Mouse (Mus musculus) C2C12 (cell line): ENCODE results near the gene Pappa2. TPM values are rescaled to one million over a fixed set of nuclear protein-coding genes. Genes with fewer than 3 reads are reported as not detected.

Experiments used
- H3K27me3 ChIP-seq: one replicate; pipeline ENCODE4 v1.6.1; 2011; ENCODE audit not compliant: control insufficient read depth, insufficient read depth, insufficient read length
- H3K36me3 ChIP-seq: one replicate; pipeline ENCODE4 v1.6.1; 2011; ENCODE audit not compliant: control insufficient read depth, insufficient read depth
- H3K4me3 ChIP-seq: one replicate; pipeline ENCODE4 v1.5.1; 2011; ENCODE audit warnings: mild to moderate bottlenecking, control low read depth; ENCODE audit not compliant: poor library complexity, insufficient read depth, severe bottlenecking
- H3K79me2 ChIP-seq: one replicate; pipeline ENCODE4 v1.6.1; 2011; ENCODE audit not compliant: control insufficient read depth, insufficient read depth
- H3K79me3 ChIP-seq: one replicate; pipeline ENCODE4 v1.6.1; 2011; ENCODE audit warnings: low read depth, control low read depth
- H3ac ChIP-seq: one replicate; pipeline ENCODE3; 2011; ENCODE audit warnings: low read depth; ENCODE audit not compliant: control insufficient read depth, insufficient read length
- CEBPB ChIP-seq: IDR thresholded peaks from one replicate; pipeline ENCODE4 v1.6.1; 2011; ENCODE audit warnings: low read depth, mild to moderate bottlenecking, control low read depth, moderate library complexity
- CTCF ChIP-seq: IDR thresholded peaks from one replicate; pipeline ENCODE4 v1.5.1; 2011; ENCODE audit not compliant: control insufficient read depth, insufficient read depth, insufficient read length
- FOSL1 ChIP-seq: IDR thresholded peaks from one replicate; pipeline ENCODE4 v1.8.0; 2011; ENCODE audit warnings: mild to moderate bottlenecking, low read length; ENCODE audit not compliant: poor library complexity, insufficient read depth, severe bottlenecking
- MAX ChIP-seq: IDR thresholded peaks from one replicate; pipeline ENCODE4 v1.6.1; 2011; ENCODE audit warnings: mild to moderate bottlenecking, control low read depth
- MYOD1 ChIP-seq: IDR thresholded peaks from one replicate; pipeline ENCODE4 v1.6.1; 2011; ENCODE audit warnings: low read depth; ENCODE audit not compliant: control insufficient read depth, insufficient read length
- MYOG ChIP-seq: IDR thresholded peaks from one replicate; pipeline ENCODE4 v1.6.1; 2011; ENCODE audit not compliant: control insufficient read depth, insufficient read length; ENCODE audit errors: extremely low read depth
- USF1 ChIP-seq: IDR thresholded peaks from one replicate; pipeline ENCODE4 v1.6.1; 2011; ENCODE audit warnings: low read depth, mild to moderate bottlenecking, control low read depth, moderate library complexity
- polyA plus RNA-seq: library from polyadenylated mRNA; unstranded; fragments of >200 nt; fragmentation: generic; extraction: Trizol; gene quantifications from one replicate; pipeline ENCODE4 v1.2.1, GENCODE M21; 2012; ENCODE audit warnings: missing spikeins

Gene Pappa2
- polyA plus RNA-seq, 1 experiment = under 0.01 TPM

GRCm38 (mm10) chr1:158944936-158945335, 35.4 kb downstream of the Pappa2 start:
- TF ChIP-seq MYOD1 (no peak), CTCF (no peak), CEBPB (no peak), MYOG (no peak)
- no peaks in the 10 kb centered on the region for H3K27me3 ChIP-seq
- no peak overlapping the region for H3K4me3 ChIP-seq
- no peaks in the 10 kb centered on the region for H3K79me3 ChIP-seq
- no peaks in the 10 kb centered on the region for H3K36me3 ChIP-seq
- no peak overlapping the region for H3ac ChIP-seq
- H3K79me2 ChIP-seq = no peaks in the 10 kb centered on the region

GRCm38 (mm10) chr1:158942864-158943263, 37.4 kb downstream of the Pappa2 start:
- Histone ChIP-seq H3K79me3 (no peaks in the 10 kb centered on the region), H3K4me3 (no peak overlapping the region), H3K79me2 (no peaks in the 10 kb centered on the region), H3ac (no peak overlapping the region), H3K36me3 (no peaks in the 10 kb centered on the region), H3K27me3 (no peaks in the 10 kb centered on the region)
- TF ChIP-seq MYOD1 = no peak
- TF ChIP-seq MAX = no peak
- no peak for TF ChIP-seq CTCF
- no peak for TF ChIP-seq MYOG

GRCm38 (mm10) chr1:158940966-158941365, 39.3 kb downstream of the Pappa2 start:
- no peak overlapping the region for H3ac ChIP-seq
- no peaks in the 10 kb centered on the region for H3K79me3 ChIP-seq
- H3K4me3 ChIP-seq = no peak overlapping the region
- no peak for TF ChIP-seq FOSL1
- no peak for TF ChIP-seq MAX
- no peak for TF ChIP-seq CTCF
- H3K27me3 ChIP-seq = no peaks in the 10 kb centered on the region
- no peaks in the 10 kb centered on the region for H3K36me3 ChIP-seq
- no peaks in the 10 kb centered on the region for H3K79me2 ChIP-seq

- H3K79me3 ChIP-seq = no peaks in the 10 kb centered on the region
- TF ChIP-seq MYOG = no peak
- TF ChIP-seq FOSL1 = no peak
- no peak for TF ChIP-seq MAX
- no peak for TF ChIP-seq CTCF
- TF ChIP-seq USF1 = no peak
- TF ChIP-seq MYOD1 = no peak
- no peak for TF ChIP-seq CEBPB
- H3ac ChIP-seq = no peak overlapping the region
- no peak overlapping the region for H3K4me3 ChIP-seq
- no peaks in the 10 kb centered on the region for H3K27me3 ChIP-seq
- no peaks in the 10 kb centered on the region for H3K36me3 ChIP-seq
- no peaks in the 10 kb centered on the region for H3K79me2 ChIP-seq
These were observed 45.8 kb downstream of the Pappa2 start for GRCm38 (mm10) chr1:158934447-158934846.

GRCm38 (mm10) chr1:158931202-158931827, 49.0 kb downstream of the Pappa2 start:
- H3K36me3 ChIP-seq = no peaks in the 10 kb centered on the region
- no peaks in the 10 kb centered on the region for H3K79me3 ChIP-seq
- no peaks in the 10 kb centered on the region for H3K79me2 ChIP-seq
- H3ac ChIP-seq = no peak overlapping the region
- TF ChIP-seq MYOG (no peak), USF1 (no peak), MYOD1 (no peak), MAX (no peak), CTCF (no peak)
- H3K4me3 ChIP-seq = no peak overlapping the region
- no peaks in the 10 kb centered on the region for H3K27me3 ChIP-seq

- Histone ChIP-seq H3K79me3 (no peaks in the 10 kb centered on the region), H3K4me3 (no peak overlapping the region), H3K79me2 (no peaks in the 10 kb centered on the region), H3K36me3 (no peaks in the 10 kb centered on the region), H3K27me3 (no peaks in the 10 kb centered on the region), H3ac (no peak overlapping the region)
- no peak for TF ChIP-seq MAX
- TF ChIP-seq CTCF = no peak
- TF ChIP-seq USF1 = no peak
- TF ChIP-seq FOSL1 = no peak
- TF ChIP-seq MYOG = no peak
- TF ChIP-seq CEBPB = no peak
- no peak for TF ChIP-seq MYOD1
These were observed 50.9 kb downstream of the Pappa2 start for GRCm38 (mm10) chr1:158929369-158929768.
